Mouse (Mus musculus) CH12.LX (cell line): ENCODE results near the gene Xiap. TPM values are rescaled to one million over a fixed set of nuclear protein-coding genes. Genes with fewer than 3 reads are reported as not detected.

ENCODE experiments used
- DNase-seq: peaks from one replicate; pipeline ENCODE4 v3.0.0-alpha.2; 2013; ENCODE audit errors: extremely low read depth
- H3K27ac ChIP-seq: 2 replicates; pipeline ENCODE4 v1.5.1; 2012; ENCODE audit warnings: low read depth, mild to moderate bottlenecking, control low read depth, moderate library complexity; ENCODE audit not compliant: insufficient read depth
- H3K27me3 ChIP-seq: replicated peaks from 2 replicates; pipeline ENCODE3; 2012; ENCODE audit warnings: inconsistent platforms
- H3K36me3 ChIP-seq, 2 experiments: replicated peaks in 1 of 2; 2 replicates each; pipeline versions ENCODE3 to v1.6.1; 2012; ENCODE audit warnings: inconsistent platforms in 1 of 2, low read length in 1 of 2, mild to moderate bottlenecking in 1 of 2, mixed read lengths in 1 of 2, moderate library complexity in 1 of 2; ENCODE audit not compliant: control insufficient read depth in 1 of 2, insufficient read depth in 1 of 2
- H3K4me1 ChIP-seq, 2 experiments: 2 replicates each; pipeline ENCODE4 v1.6.1; 2012; ENCODE audit warnings: inconsistent platforms in 1 of 2, moderate library complexity in 1 of 2; ENCODE audit not compliant: insufficient read depth in 2 of 2, control insufficient read depth in 1 of 2
- H3K4me2 ChIP-seq: 2 replicates; pipeline ENCODE4 v1.6.1; 2012; ENCODE audit warnings: low read depth, mild to moderate bottlenecking, control low read depth; ENCODE audit not compliant: poor library complexity, insufficient read depth, severe bottlenecking
- H3K4me3 ChIP-seq, 3 experiments: fragments of 150-350 bp in 1 of 3; sonication (generic) in 1 of 3; replicated peaks in 1 of 3; 2 replicates each; pipeline versions ENCODE3 to v1.5.1; 2011 to 2012; ENCODE audit warnings: low read depth in 2 of 3, low read length in 2 of 3, mild to moderate bottlenecking in 2 of 3, moderate library complexity in 2 of 3, control low read depth in 1 of 3, improper control_type of control experiment in 1 of 3, inconsistent platforms in 1 of 3, mixed read lengths in 1 of 3; ENCODE audit not compliant: poor library complexity in 1 of 3
- H3K79me2 ChIP-seq: replicated peaks from 2 replicates; pipeline ENCODE4 v1.6.1; 2012; ENCODE audit warnings: mild to moderate bottlenecking, moderate library complexity; ENCODE audit not compliant: control insufficient read depth, poor library complexity, insufficient read depth, severe bottlenecking; ENCODE audit errors: extremely low read depth
- H3K9ac ChIP-seq: 2 replicates; pipeline ENCODE4 v1.6.1; 2012; ENCODE audit warnings: low read depth, mild to moderate bottlenecking, control low read depth, moderate library complexity; ENCODE audit not compliant: insufficient read depth
- H3K9me3 ChIP-seq: replicated peaks from 2 replicates; pipeline ENCODE3; 2012; ENCODE audit warnings: low read length, inconsistent platforms, mixed read lengths
- BHLHE40 ChIP-seq: IDR thresholded peaks from 2 replicates; pipeline ENCODE4 v1.6.1; 2011; ENCODE audit warnings: mild to moderate bottlenecking, low read depth, low read length, improper control_type of control experiment
- CHD2 ChIP-seq: IDR thresholded peaks from 2 replicates; pipeline ENCODE4 v1.6.1; 2011; ENCODE audit warnings: low read length, improper control_type of control experiment
- E2F4 ChIP-seq: IDR thresholded peaks from 2 replicates; pipeline ENCODE4 v1.6.1; 2011; ENCODE audit warnings: low read depth, low read length, improper control_type of control experiment; ENCODE audit not compliant: insufficient replicate concordance
- ETS1 ChIP-seq: conservative IDR thresholded peaks from 2 replicates; pipeline ENCODE4 v1.6.1; 2012; ENCODE audit warnings: low read depth, mild to moderate bottlenecking, inconsistent platforms, low read length, improper control_type of control experiment, moderate library complexity
- GABPA ChIP-seq: IDR thresholded peaks from 2 replicates; pipeline ENCODE4 v1.6.1; 2012; ENCODE audit warnings: low read depth, low read length, improper control_type of control experiment, inconsistent platforms; ENCODE audit not compliant: insufficient replicate concordance
- KAT2A ChIP-seq: IDR thresholded peaks from 2 replicates; pipeline ENCODE4 v1.6.1; 2012; ENCODE audit warnings: low read length, improper control_type of control experiment, inconsistent platforms; ENCODE audit not compliant: insufficient replicate concordance
- MAFK ChIP-seq: IDR thresholded peaks from 2 replicates; pipeline ENCODE4 v1.6.1; 2011; ENCODE audit warnings: low read length, improper control_type of control experiment; ENCODE audit not compliant: insufficient replicate concordance
- MAX ChIP-seq: IDR thresholded peaks from 2 replicates; pipeline ENCODE4 v1.6.1; 2011; ENCODE audit warnings: low read length, improper control_type of control experiment
- MEF2A ChIP-seq: IDR thresholded peaks from 2 replicates; pipeline ENCODE4 v1.6.1; 2014; ENCODE audit warnings: low read depth, mild to moderate bottlenecking, inconsistent platforms, low read length, improper control_type of control experiment, borderline replicate concordance
- MXI1 ChIP-seq: IDR thresholded peaks from 2 replicates; pipeline ENCODE4 v1.6.1; 2011; ENCODE audit warnings: mild to moderate bottlenecking, low read depth, low read length, improper control_type of control experiment
- MYC ChIP-seq: IDR thresholded peaks from 2 replicates; pipeline ENCODE4 v1.6.1; 2011; ENCODE audit warnings: low read depth, mild to moderate bottlenecking, improper control_type of control experiment, low read length
- NELFE ChIP-seq: IDR thresholded peaks from 2 replicates; pipeline ENCODE4 v1.6.1; 2011; ENCODE audit warnings: low read depth, low read length, improper control_type of control experiment
- PAX5 ChIP-seq: IDR thresholded peaks from 2 replicates; pipeline ENCODE4 v1.6.1; 2012; ENCODE audit warnings: low read length, inconsistent platforms, mixed read lengths
- POLR2A ChIP-seq: IDR thresholded peaks from 2 replicates; pipeline ENCODE4 v1.6.1; 2011; ENCODE audit warnings: low read depth, mild to moderate bottlenecking, improper control_type of control experiment, low read length
- RAD21 ChIP-seq: IDR thresholded peaks from 2 replicates; pipeline ENCODE4 v1.6.1; 2011; ENCODE audit warnings: low read depth, mild to moderate bottlenecking, low read length, improper control_type of control experiment, moderate library complexity
- RCOR1 ChIP-seq: conservative IDR thresholded peaks from 2 replicates; pipeline ENCODE4 v1.6.1; 2012; ENCODE audit warnings: low read depth, mild to moderate bottlenecking, inconsistent platforms, low read length, improper control_type of control experiment
- TBP ChIP-seq: conservative IDR thresholded peaks from 2 replicates; pipeline ENCODE4 v1.6.1; 2011; ENCODE audit warnings: low read depth, low read length, improper control_type of control experiment
- TCF12 ChIP-seq: IDR thresholded peaks from 2 replicates; pipeline ENCODE4 v1.6.1; 2014; ENCODE audit warnings: low read depth, mild to moderate bottlenecking, inconsistent platforms, low read length, improper control_type of control experiment
- UBTF ChIP-seq: IDR thresholded peaks from 2 replicates; pipeline ENCODE4 v1.6.1; 2012; ENCODE audit warnings: low read depth, mild to moderate bottlenecking, inconsistent platforms, low read length, improper control_type of control experiment, moderate library complexity
- USF2 ChIP-seq: conservative IDR thresholded peaks from 2 replicates; pipeline ENCODE4 v1.6.1; 2011; ENCODE audit warnings: low read depth, low read length, improper control_type of control experiment
- ZC3H11A ChIP-seq: IDR thresholded peaks from 2 replicates; pipeline ENCODE4 v1.6.1; 2012; ENCODE audit warnings: low read depth, mild to moderate bottlenecking, inconsistent platforms, low read length, improper control_type of control experiment
- ZKSCAN1 ChIP-seq: IDR thresholded peaks from 2 replicates; pipeline ENCODE4 v1.6.1; 2012; ENCODE audit warnings: low read depth, inconsistent platforms, low read length, improper control_type of control experiment, borderline replicate concordance
- dilution Hi-C: fragments of 300-500 bp; cut with MboI; formaldehyde crosslinking; loops from 2 replicates; pipeline ENCODE4 v1.14.3; 2020; ENCODE audit warnings: low sequenced_read_pairs; ENCODE audit not compliant: extremely low pct_unique_long_range_greater_than_20kb, extremely low pct_ligation_motif_present
- in situ Hi-C: fragments of 300-500 bp; cut with MboI; formaldehyde crosslinking; loops from 3 replicates; pipeline ENCODE4 v1.14.3; 2019; ENCODE audit warnings: low sequenced_read_pairs, low pct_ligation_motif_present, low pct_unique_long_range_greater_than_20kb, mixed read lengths
- polyA plus RNA-seq: library from polyadenylated mRNA; unstranded; fragments of >175 nt; gene quantifications from 2 replicates; pipeline ENCODE4 v1.2.1, GENCODE M21; 2012; ENCODE audit warnings: low read depth; ENCODE audit not compliant: insufficient read length
- total RNA-seq, 2 experiments: library from RNA; depleted of rRNA; stranded (reverse); fragments of 300-350 nt in 1 of 2; fragments of >200 nt in 1 of 2; gene quantifications; 2 replicates each; pipeline ENCODE4 v1.2.3; 2012 to 2014

The Xiap gene
- total and polyA plus RNA-seq, 3 experiments: 11.7 to 26.7 (median 17.9) TPM

GRCm38 (mm10) chrX:42124963-42125697 lies 65.7 kb downstream of the Xiap start:
- no peaks in the 10 kb centered on the region for H3K9me3 ChIP-seq
- no peak for DNase-seq
- H3K4me1 ChIP-seq: 0 out of 4 replicates have a peak, but pooled peaks cover 0 to 2% of the 10 kb centered on the region in 2 experiments
- in situ Hi-C loops: no loop called here
- no peaks in the 10 kb centered on the region for H3K36me3 ChIP-seq
- TF ChIP-seq MAFK: no peak
- no peak for TF ChIP-seq E2F4
- no peak for TF ChIP-seq POLR2A
- TF ChIP-seq TBP: no peak
- no peak for TF ChIP-seq RAD21
- TF ChIP-seq KAT2A: no peak
- TF ChIP-seq USF2: no peak
- no peak for TF ChIP-seq PAX5
- no peak for TF ChIP-seq MEF2A
- no peaks in the 10 kb centered on the region for H3K27me3 ChIP-seq
- dilution Hi-C loops: no loop called here
- no peaks in the 10 kb centered on the region for H3K79me2 ChIP-seq
- H3K4me3 ChIP-seq: no peak overlapping the region
- H3K9ac ChIP-seq: no peak overlapping the region
- no peak overlapping the region for H3K27ac ChIP-seq
- H3K4me2 ChIP-seq: no peak overlapping the region

GRCm38 (mm10) chrX:42139882-42140281 lies 80.4 kb downstream of the Xiap start:
- no peaks in the 10 kb centered on the region for H3K36me3 ChIP-seq
- no peak overlapping the region for H3K9ac ChIP-seq
- H3K4me3 ChIP-seq: no peak overlapping the region
- H3K27ac ChIP-seq: no peak overlapping the region
- dilution Hi-C loops: no loop called here
- no peak for TF ChIP-seq MYC
- no peak for TF ChIP-seq MXI1
- no peak for TF ChIP-seq RAD21
- no peak for TF ChIP-seq E2F4
- TF ChIP-seq GABPA: no peak
- no peak for TF ChIP-seq TCF12
- TF ChIP-seq ZKSCAN1: no peak
- no peak for TF ChIP-seq TBP
- TF ChIP-seq RCOR1: no peak
- TF ChIP-seq NELFE: no peak
- TF ChIP-seq MAX: no peak
- no peak for TF ChIP-seq ZC3H11A
- TF ChIP-seq ETS1: no peak
- no peak for TF ChIP-seq UBTF
- no peak for TF ChIP-seq CHD2
- TF ChIP-seq BHLHE40: no peak
- H3K27me3 ChIP-seq: no peaks in the 10 kb centered on the region
- H3K4me2 ChIP-seq: no peak overlapping the region
- no peaks in the 10 kb centered on the region for H3K79me2 ChIP-seq
- in situ Hi-C loops: loop anchor here (10.0 kb wide), 1 partner anchor 65 kb away; no protein-coding TSS in a partner anchor
- no peaks in the 10 kb centered on the region for H3K4me1 ChIP-seq
- DNase-seq: no peak
- H3K9me3 ChIP-seq: no peaks in the 10 kb centered on the region
